Mouse (Mus musculus) gastrocnemius, postnatal 10 days (tissue): Measurements from ENCODE around the gene Lbx1. TPM values are rescaled to one million over a fixed set of nuclear protein-coding genes. Genes with fewer than 3 reads are reported as not detected.

Experiments used
- DNase-seq: peaks from one replicate; pipeline ENCODE4 v3.0.0; 2021; ENCODE audit warnings: mixed read lengths
- long read RNA-seq, 2 experiments: library from polyadenylated mRNA; stranded (forward); transcript quantifications; one replicate each; pipeline ENCODE4 v2.0.0; 2021
- total RNA-seq, 2 experiments: library from RNA; stranded (reverse); gene quantifications; 2 replicates each; pipeline ENCODE4 v1.2.3; 2021

Gene Lbx1
- total RNA-seq, result 10 to 100 TPM; 35.2 to 36.1 TPM
- long read RNA-seq, experiment 1, transcript Lbx1-201 (2 exons, 2,484 nt), result major isoform, 23 of 63 reads
- long read RNA-seq, experiment 1, partial matches to known transcripts, result 2 of 63 reads
- long read RNA-seq, experiment 1, other reads (novel, unspliced or antisense), result 38 of 63 reads
- long read RNA-seq, experiment 2, transcript Lbx1-201 (2 exons, 2,484 nt), result major isoform, 20 of 69 reads
- long read RNA-seq, experiment 2, partial matches to known transcripts, result 12 of 69 reads
- long read RNA-seq, experiment 2, other reads (novel, unspliced or antisense), result 37 of 69 reads

DNA sequence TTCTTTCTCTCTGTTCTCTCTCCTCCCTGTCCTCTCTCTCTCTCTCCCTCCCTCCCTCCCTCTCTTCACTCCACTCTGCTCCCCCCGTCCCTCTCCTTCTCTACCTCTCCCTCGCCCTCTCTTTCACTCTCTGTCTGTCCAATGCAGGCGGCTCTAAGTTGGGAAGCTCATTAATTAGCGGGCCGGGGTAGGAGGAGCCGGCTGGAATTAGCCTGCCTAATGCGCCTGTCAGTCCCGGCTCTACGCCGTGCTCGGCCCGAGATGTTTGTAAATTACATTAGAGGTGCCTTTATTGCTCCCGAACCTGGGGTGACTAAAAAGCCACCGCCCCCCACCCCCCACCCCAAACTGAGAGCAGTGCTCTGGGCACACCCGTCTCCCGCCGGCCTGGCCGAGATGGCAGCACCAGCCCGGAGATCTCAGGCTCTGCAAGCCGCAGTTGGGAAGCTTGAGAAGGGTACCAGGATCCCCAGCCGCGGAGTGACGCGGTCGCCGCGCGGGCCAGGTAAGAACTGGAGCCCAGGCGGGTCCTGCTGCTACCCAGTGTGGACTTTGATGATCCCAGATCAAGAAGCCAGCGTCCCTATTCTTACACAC is at the start of gene Lbx1:
TSS of gene Lbx1 (minus strand) at position 47 of the 597 bp plus-strand sequence.
- peak; percentile 38 for DNase-seq

GRCm38 (mm10) chr19:45283302-45283701 is 47.7 kb upstream of the Lbx1 start:
- DNase-seq, result peak; percentile 78

DNA sequence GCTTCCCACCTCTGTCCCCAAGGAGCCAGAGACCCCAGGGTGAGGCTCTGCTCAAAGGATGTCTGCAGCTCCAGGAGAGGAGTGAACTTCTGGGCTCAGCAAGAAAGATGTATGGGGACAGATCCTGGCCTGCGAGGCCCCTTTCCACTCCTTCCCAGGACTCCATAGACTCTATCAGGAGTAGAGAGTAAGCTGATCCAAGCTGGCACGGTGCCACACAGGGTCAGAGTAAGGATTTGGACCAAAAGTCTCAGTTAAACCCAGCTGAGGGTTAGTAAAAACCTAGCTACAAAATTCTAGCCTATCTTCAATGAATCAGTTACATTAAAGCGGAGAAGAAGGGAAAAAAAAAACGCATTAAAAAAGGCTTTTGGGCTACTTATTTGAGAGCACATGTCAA is 40.6 kb upstream of the Lbx1 start:
- DNase-seq, result peak; percentile 25

- no peak for DNase-seq
Measured at GRCm38 (mm10) chr19:45271986-45272385, 36.4 kb upstream of the Lbx1 start.

DNA sequence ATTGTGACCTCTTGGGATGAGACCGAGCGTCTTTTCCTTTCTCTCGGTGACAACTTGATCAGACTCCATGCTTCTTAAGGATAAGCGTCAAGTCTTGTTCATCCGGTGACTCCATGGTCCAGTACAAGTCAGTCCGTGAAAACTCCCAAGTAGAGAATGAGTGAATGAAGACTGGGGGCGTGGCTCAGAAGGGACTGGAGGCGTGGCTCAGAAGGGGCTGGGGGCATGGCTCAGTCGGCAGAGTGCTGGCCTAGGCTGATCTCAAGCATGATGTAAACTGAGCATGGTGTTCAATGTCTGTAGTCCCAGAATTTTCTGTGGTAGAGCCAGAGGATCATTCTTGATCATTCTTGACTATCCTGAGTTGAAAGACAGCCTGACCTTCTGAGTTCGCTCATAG is 27.4 kb upstream of the Lbx1 start:
- no peak for DNase-seq

GRCm38 (mm10) chr19:45257414-45258326 is 22.1 kb upstream of the Lbx1 start:
- no peak for DNase-seq

GRCm38 (mm10) chr19:45254806-45255205 is 19.2 kb upstream of the Lbx1 start:
- no peak for DNase-seq

DNA sequence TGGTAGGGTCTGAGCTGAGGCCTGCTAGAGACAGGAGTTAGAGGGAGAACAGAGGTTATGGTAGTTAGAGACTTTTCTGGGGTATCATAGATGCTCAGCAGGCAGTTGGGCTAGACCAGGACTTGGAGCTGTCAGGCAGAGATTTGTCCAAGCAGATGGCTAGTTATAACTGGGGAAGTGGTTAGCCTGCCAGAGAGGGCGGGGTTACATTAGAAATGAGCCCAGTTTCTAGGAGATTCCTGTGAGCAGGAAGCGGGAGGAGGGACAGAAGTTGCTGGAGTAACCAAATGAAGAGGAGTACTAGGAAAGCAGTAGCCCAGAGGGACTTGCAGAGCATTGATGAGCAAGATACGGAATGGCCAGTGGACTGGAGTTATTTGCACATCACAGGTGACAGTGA is 16.8 kb upstream of the Lbx1 start:
- no peak for DNase-seq

GRCm38 (mm10) chr19:45248691-45249090 is 13.1 kb upstream of the Lbx1 start:
- DNase-seq, result no peak

DNA sequence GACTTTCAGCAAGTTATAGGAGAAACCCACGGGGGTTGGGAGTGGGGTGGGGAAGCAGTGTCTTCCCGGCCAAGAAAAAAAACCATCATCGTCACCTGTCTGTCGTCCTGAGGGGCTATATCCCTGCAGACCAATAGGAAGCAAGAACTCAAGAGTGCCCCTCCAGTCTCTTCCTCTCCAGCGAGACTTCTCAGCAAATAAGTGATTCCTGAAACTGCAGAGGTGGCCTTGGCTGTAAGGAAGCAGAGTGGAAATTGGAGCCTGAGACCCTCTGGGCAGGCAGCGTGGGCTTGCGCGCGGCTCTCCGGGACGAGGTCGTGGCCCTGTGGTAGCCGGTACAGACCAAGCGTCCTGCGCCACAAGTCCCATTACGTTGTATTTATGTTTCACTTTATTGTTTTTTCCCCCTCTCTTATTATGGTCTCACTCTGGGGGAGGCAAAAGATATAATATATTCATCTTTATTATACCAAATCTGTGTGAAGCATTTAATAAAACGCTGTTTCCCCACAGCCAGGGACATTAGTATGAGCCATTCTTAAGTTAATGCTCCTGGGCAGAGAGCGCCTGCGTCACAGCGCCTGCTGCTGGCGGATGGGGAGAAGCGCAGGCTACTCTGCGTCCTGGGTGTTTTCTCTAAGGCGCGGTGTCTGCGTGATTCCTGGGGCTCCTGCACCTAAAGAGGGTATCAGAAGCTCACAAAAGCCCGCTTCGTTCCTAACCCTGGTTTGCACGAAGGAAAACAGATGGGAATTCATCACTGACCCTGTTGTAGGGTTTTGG is 8.5 kb upstream of the Lbx1 start:
- peak; percentile 58 for DNase-seq

DNA sequence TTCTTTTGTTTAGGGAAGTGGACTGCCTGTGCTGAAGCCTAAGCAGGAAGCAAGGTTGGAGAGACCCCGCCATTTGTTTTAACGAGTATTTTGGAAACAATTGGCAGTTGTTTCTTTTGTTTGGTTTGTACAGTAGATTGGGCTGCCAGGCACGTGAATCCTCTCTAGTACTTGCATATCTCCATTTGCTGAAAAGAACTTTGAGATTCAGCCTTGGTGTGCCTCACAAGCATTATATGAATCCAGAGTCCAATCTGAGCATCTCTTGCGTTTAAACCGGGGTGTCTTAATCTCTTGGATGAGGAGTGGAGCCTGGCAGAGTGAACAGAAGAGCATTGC is 7.6 kb upstream of the Lbx1 start:
- no peak for DNase-seq

DNA sequence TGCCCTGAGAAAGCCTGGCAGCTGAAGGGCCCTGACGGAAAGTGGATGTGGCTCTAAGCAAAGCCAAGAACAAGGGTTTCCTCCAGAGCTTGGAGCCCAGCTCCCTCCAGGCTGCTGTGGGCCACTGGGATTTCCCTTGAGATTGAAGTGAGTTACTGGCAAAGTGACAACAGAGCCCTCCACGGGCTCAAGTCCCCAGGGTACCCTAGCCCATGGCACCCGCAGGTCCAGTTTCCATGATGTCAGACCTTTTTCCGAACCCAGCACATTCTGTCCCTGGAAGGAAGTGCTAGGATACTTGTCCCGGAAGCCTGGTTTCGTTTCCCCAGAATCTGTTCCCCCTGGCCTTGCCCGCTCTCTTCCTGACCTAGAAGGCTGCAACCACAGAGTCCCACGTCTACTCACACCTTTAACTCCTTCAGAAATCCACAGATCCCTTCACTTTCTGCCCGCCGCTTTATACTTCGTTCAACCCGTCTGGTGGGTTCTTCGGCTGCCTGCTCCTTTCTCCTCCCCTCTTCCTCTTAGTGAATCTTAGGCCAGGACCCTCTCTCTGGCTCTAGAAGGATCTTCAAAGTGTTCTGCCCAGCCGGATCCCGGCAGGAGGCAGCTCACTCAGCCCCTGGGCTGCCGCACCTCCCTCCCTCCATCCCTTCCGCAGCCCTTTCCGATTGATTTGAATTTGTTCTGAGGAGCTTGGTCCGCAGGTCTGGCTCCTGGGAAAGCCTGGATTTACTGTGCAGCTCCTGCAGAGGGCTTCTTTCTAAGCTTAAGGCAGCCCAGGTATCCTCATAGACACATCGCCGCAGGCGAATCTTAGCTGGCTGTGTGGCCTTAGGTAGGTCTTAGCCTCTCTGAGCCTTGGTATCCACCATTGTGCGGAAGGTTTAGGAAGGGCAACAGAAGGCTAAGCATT is 7.0 kb upstream of the Lbx1 start:
- DNase-seq, result no peak

- no peak for DNase-seq
Measured at GRCm38 (mm10) chr19:45242017-45242347, 6.4 kb upstream of the Lbx1 start.

DNA sequence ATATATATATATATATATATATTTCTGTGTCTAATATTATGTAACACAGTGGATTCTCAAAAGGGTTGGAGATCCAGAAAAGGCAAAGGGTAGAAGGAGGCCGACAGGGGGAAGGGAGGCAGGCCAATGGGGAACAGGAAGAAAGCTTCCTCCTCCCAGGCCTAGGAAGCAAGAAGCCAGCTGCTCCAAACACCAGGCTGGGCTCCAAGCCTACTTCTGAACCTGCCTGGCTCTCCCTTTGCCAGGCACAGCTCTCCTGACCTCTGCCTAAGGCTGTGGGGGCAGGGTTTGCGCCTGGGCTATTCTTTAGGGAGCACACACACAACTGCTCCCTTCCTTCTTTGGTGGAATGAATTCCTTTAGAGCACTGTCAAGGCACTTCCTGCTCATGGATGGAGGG is 4.4 kb upstream of the Lbx1 start:
- DNase-seq, result peak; percentile 40

DNA sequence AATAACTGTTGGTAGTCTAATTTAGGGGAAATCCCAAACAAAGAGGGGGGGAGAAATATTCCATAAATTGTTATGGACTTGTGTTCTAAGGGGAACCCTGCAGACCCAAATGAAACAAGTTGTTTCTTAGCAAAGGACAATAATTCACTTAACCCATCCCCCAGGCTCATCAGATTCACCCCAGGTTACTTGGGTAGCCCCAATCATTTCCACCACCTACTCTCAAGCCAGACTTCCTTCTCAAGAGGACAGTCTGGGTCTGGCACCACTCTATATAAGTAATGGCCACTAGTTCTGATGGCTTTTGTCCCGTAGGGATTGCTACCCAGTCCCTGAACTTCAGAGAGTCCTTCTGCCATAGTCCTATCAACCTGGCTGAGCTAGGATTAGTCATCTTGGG is 3.6 kb upstream of the Lbx1 start:
- DNase-seq, result no peak

DNA sequence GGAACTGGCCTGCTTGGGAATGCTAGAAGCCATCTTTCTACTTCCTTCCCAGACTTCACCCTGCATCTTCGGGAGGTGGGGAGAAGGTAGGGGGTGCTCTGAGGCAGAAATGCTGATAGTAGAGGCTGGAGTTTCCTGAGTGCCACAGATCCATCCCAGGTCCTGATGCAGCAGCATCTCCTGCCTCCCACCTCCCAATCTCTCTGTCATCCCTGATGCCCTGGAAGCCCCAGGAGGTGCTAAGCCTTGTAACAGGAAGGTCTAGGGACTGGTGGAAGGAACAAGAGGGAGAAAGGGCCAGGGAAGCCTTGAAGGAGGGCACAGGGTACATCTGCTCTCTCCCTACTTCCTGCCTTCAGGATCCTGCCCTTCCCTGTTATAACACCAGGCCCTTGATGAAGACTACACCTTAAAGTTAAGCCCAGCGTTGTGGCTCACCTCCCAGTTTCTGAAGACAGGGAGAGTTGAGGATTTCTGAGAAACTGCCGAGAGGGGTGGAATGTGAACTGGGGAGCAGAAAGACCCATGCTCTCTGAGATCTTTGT is 2.1 kb upstream of the Lbx1 start:
- DNase-seq, result no peak

- DNase-seq, result no peak
Measured at GRCm38 (mm10) chr19:45237099-45237498, 1.5 kb upstream of the Lbx1 start.

DNA sequence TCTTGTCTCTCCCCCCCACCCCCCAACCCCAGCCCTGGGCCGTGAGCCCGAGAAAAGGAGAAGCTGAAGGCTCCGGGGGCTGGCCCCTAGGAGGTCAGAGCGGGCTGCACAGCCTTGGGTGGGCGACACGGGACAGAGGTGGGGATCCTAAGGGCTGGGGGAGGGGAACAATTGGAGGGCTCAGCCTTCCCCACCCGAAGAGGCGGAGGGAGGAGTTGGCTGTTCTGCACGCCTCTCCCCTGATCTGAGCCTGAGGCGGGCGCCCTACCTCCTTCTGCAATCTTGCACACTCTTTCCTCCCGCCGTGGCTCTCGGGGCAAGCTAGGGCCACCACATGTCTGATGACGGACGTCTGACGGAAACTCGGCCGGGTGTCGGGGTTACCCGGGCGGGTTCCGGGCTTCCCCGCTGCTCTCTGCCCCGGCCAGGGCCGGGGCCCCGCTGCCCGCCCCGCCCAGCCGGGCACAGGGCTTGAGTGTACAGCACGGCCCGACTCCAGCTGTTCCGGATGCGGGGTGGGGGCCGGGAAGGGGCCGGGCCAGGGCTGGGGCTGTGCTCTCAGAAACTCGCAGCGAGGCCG is 841 bp upstream of the Lbx1 start:
- peak; percentile 67 for DNase-seq

GRCm38 (mm10) chr19:45235331-45235741 is 276 bp downstream of the Lbx1 start:
- DNase-seq, result peak; percentile 72

- no peak for DNase-seq
Measured at GRCm38 (mm10) chr19:45234771-45235231, 811 bp downstream of the Lbx1 start.
